Mouse (Mus musculus) stomach, postnatal 0 days (tissue): ENCODE results near the gene Samd4. TPM values are rescaled to one million over a fixed set of nuclear protein-coding genes. Genes with fewer than 3 reads are reported as not detected.

Experiments used
- ATAC-seq: fragments of 200-750 bp; cut with Nextera tagmentation; 2 replicates; pipeline ENCODE4 v1.8.0; 2017; ENCODE audit not compliant: low FRiP score, low TSS enrichment
- DNase-seq: peaks from one replicate; pipeline ENCODE4 v3.0.0-alpha.2; 2016; ENCODE audit warnings: low spot score
- H3K27ac ChIP-seq: fragments of 300-500 bp; sonication (generic); replicated peaks from 2 replicates; pipeline ENCODE4 v1.5.1; 2014; ENCODE audit warnings: mild to moderate bottlenecking, control low read depth
- H3K27me3 ChIP-seq: fragments of 300-500 bp; sonication (generic); 2 replicates; pipeline ENCODE4 v1.6.1; 2014; ENCODE audit warnings: low read length; ENCODE audit not compliant: control insufficient read depth, insufficient read depth
- H3K36me3 ChIP-seq: fragments of 300-500 bp; sonication (generic); 2 replicates; pipeline ENCODE4 v1.6.1; 2014; ENCODE audit warnings: low read length, mixed read lengths; ENCODE audit not compliant: control insufficient read depth, insufficient read depth
- H3K4me1 ChIP-seq: fragments of 300-500 bp; sonication (generic); replicated peaks from 2 replicates; pipeline ENCODE4 v1.6.1; 2014; ENCODE audit warnings: antibody characterized with exemption; ENCODE audit not compliant: control insufficient read depth, insufficient read depth
- H3K4me2 ChIP-seq: fragments of 300-500 bp; sonication (generic); replicated peaks from 2 replicates; pipeline ENCODE4 v1.6.1; 2014; ENCODE audit warnings: low read depth, mild to moderate bottlenecking, control low read depth, moderate library complexity
- H3K4me3 ChIP-seq: fragments of 300-500 bp; sonication (generic); 2 replicates; pipeline ENCODE4 v1.5.1; 2014; ENCODE audit warnings: low read depth, low read length, control low read depth
- H3K9ac ChIP-seq: fragments of 300-500 bp; sonication (generic); 2 replicates; pipeline ENCODE4 v1.6.1; 2014; ENCODE audit warnings: mild to moderate bottlenecking, low read length, control low read depth, mixed read lengths
- H3K9me3 ChIP-seq: fragments of 300-500 bp; sonication (generic); 2 replicates; pipeline ENCODE4 v1.6.1; 2016; ENCODE audit warnings: low read length; ENCODE audit not compliant: control insufficient read depth
- CTCF ChIP-seq: IDR thresholded peaks from 2 replicates; pipeline ENCODE4 v1.5.1; 2016; ENCODE audit warnings: antibody characterized with exemption, low read depth, mild to moderate bottlenecking, moderate library complexity
- EP300 ChIP-seq: optimal IDR thresholded peaks from 2 replicates; pipeline ENCODE3; 2016; ENCODE audit warnings: antibody characterized with exemption
- WGBS: fragments of 180-500 bp; shearing (Covaris S2); extraction: QIAGEN DNeasy Blood & Tissue Kit; methylation state at CpG from one replicate; pipeline ENCODE4 v1.1.7; 2014; 5-methylcytosine and 5-hydroxymethylcytosine counted together
- polyA plus RNA-seq: library from polyadenylated mRNA; unstranded; fragments of >200 nt; fragmentation: Nextera tagmentation; extraction: Ambion mirVana; gene quantifications from 2 replicates; pipeline ENCODE4 v1.2.1, GENCODE M21; 2015

The Samd4 gene
- polyA plus RNA-seq, 1 experiment from 2014 or later, result 4.1 TPM

GRCm38 (mm10) chr14:47084686-47085085 is 202.0 kb downstream of the Samd4 start:
- no peak overlapping the region for H3K4me2 ChIP-seq
- H3K4me3 ChIP-seq, result no peak overlapping the region
- no peak for TF ChIP-seq CTCF
- no peak for TF ChIP-seq EP300
- no peak overlapping the region for H3K9ac ChIP-seq
- no peak for ATAC-seq
- H3K27me3 ChIP-seq, result no peaks in the 10 kb centered on the region
- no peak overlapping the region for H3K27ac ChIP-seq
- H3K36me3 ChIP-seq, result no peaks in the 10 kb centered on the region; the same call in 1 of the 2 replicates
- DNase-seq, result no peak
- no peaks in the 10 kb centered on the region for H3K4me1 ChIP-seq
- 92% methylated on average over 2 of the region's 2 CpGs for WGBS
- H3K9me3 ChIP-seq, result no peaks in the 10 kb centered on the region

GRCm38 (mm10) chr14:47086123-47086522 is 203.5 kb downstream of the Samd4 start:
- ATAC-seq, result no peak
- H3K27me3 ChIP-seq, result no peaks in the 10 kb centered on the region

GRCm38 (mm10) chr14:47086743-47087142 is 204.1 kb downstream of the Samd4 start:
- DNase-seq (peak; percentile 84), ATAC-seq (peak; percentile 84)
- WGBS, result 2% methylated on average over 16 of the region's 16 CpGs
- Histone ChIP-seq H3K27me3 (no peaks in the 10 kb centered on the region), H3K4me1 (no peaks in the 10 kb centered on the region), H3K9me3 (no peaks in the 10 kb centered on the region), H3K27ac (peak overlapping the region; percentile 41), H3K4me3 (peak overlapping the region; percentile 24), H3K9ac (no peak overlapping the region), H3K36me3 (no peaks in the 10 kb centered on the region), H3K4me2 (peak overlapping the region; percentile 70)
- TF ChIP-seq CTCF, result peak; percentile 91
- no peak for TF ChIP-seq EP300

More at GRCm38 (mm10) chr14:47086123-47086522, 203.5 kb downstream of the Samd4 start:
- Histone ChIP-seq H3K9me3 (no peaks in the 10 kb centered on the region), H3K9ac (no peak overlapping the region), H3K4me3 (no peak overlapping the region), H3K4me1 (no peaks in the 10 kb centered on the region), H3K27ac (no peak overlapping the region), H3K4me2 (no peak overlapping the region; the same call in 1 of the 2 replicates), H3K36me3 (no peaks in the 10 kb centered on the region)
- TF ChIP-seq EP300 (no peak), CTCF (no peak)
- whole genome bisulfite sequencing, result 72% methylated on average over 3 of the region's 3 CpGs
- no peak for DNase-seq

GRCm38 (mm10) chr14:47087182-47087581 is 204.5 kb downstream of the Samd4 start:
- Histone ChIP-seq H3K4me1 (no peaks in the 10 kb centered on the region), H3K9me3 (no peaks in the 10 kb centered on the region), H3K4me3 (peak overlapping the region; percentile 24; the same call in 1 of the 2 replicates), H3K36me3 (no peaks in the 10 kb centered on the region), H3K27ac (peak overlapping the region; percentile 41), H3K4me2 (peak overlapping the region; percentile 70), H3K9ac (no peak overlapping the region), H3K27me3 (no peaks in the 10 kb centered on the region)
- ATAC-seq, result peak; percentile 22; the same call in 1 of the 2 replicates
- peak; percentile 71 for DNase-seq
- TF ChIP-seq EP300, result no peak
- peak; percentile 85 for TF ChIP-seq CTCF
- WGBS, result 33% methylated on average over 5 of the region's 5 CpGs

- no peaks in the 10 kb centered on the region for H3K36me3 ChIP-seq
- no peak overlapping the region for H3K27ac ChIP-seq
- no peaks in the 10 kb centered on the region for H3K4me1 ChIP-seq
- H3K4me2 ChIP-seq, result no peak overlapping the region
- ATAC-seq (no peak), DNase-seq (no peak)
- H3K9me3 ChIP-seq, result no peaks in the 10 kb centered on the region
- no peak for TF ChIP-seq EP300
- TF ChIP-seq CTCF, result no peak
- WGBS, result 82% methylated on average over 12 of the region's 12 CpGs
- no peak overlapping the region for H3K9ac ChIP-seq
- H3K27me3 ChIP-seq, result no peaks in the 10 kb centered on the region
- H3K4me3 ChIP-seq, result no peak overlapping the region
Observed at GRCm38 (mm10) chr14:47087669-47088250, 205.1 kb downstream of the Samd4 start.

GRCm38 (mm10) chr14:47088339-47088738 is 205.7 kb downstream of the Samd4 start:
- Histone ChIP-seq H3K9me3 (no peaks in the 10 kb centered on the region), H3K4me2 (no peak overlapping the region), H3K27ac (no peak overlapping the region), H3K4me1 (no peaks in the 10 kb centered on the region), H3K36me3 (no peaks in the 10 kb centered on the region), H3K9ac (no peak overlapping the region), H3K4me3 (no peak overlapping the region), H3K27me3 (no peaks in the 10 kb centered on the region)
- ATAC-seq (no peak), DNase-seq (no peak)
- TF ChIP-seq CTCF (no peak), EP300 (no peak)
- 50% methylated on average over 1 of the region's 1 CpGs for WGBS
